Mouse (Mus musculus): Measurements from ENCODE around the gene Grhpr.
A peak's percentile ranks its signal among the peaks of the same experiment; 100 is the strongest.
"Not testable (repeated sequence)": the region's sequence is repeated elsewhere in the genome, so short reads cannot be mapped to it uniquely, and the experiment has no call there.

The Grhpr gene

DNA sequence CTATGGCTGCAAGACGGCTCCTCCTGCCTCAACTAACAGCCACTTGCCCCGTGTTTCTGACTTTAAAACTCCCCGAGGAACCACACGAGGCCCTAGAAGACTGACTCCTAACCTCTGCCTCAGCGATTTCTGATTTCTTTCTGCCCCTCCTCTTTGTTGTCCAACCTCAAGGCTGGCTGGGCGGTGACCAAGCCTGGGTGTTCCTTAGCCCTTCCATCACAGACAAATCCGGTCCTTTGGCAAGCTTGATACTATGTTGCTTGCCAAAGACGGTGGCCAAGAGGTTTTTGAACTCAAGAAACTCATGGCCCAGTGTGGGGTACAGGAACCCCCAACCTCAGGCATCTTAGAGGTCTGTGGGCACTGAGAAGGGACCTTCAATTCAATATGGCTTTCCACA lies 6.9 kb upstream of the Grhpr start:
- no peak for DNase-seq (ENCODE audit: low spot score)

- DNase-seq (ENCODE audit: low spot score), result no peak
These were observed 5.1 kb upstream of the Grhpr start for GRCm38 (mm10) chr4:44976026-44976615.

DNA sequence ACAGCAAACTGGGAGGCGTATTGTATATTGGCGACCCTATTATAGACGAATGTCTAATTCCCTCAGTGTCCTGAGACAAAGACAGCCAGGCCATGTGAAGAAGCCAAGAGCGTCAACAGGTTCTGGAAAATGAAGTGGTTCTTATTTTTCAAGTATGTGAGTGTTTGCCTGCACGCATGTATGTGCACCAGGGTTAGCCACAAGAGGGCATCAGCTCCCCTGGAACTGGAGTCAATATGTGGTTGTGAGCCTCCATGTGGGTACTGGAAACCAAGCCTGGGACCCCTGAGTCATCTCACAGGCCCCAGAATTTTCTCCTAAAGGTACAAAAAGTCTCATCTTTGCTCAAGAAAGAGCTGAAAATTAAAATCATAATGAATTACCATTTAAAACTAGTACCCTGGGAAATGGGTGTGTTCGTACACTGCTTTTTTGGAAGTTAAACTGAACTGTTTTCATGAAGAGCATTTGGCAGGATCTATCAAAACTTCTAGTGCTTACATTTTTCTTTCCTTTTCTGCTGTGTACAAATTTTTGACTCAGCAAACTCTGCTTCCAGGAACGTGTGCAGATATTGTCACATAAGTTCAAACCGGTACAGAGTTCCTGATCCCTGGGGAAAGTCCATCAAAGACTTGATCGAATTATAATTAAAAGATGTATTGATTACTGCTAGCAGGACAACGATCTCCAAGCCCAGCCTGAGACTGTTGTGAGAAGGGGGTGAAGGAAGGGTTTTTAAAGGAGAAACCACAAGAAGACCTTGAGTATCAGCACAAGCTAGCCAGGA lies 4.1 kb upstream of the Grhpr start:
- no peak for DNase-seq (ENCODE audit: low spot score)

GRCm38 (mm10) chr4:44978175-44978574 lies 3.0 kb upstream of the Grhpr start:
- no peak for DNase-seq (ENCODE audit: low spot score)

DNA sequence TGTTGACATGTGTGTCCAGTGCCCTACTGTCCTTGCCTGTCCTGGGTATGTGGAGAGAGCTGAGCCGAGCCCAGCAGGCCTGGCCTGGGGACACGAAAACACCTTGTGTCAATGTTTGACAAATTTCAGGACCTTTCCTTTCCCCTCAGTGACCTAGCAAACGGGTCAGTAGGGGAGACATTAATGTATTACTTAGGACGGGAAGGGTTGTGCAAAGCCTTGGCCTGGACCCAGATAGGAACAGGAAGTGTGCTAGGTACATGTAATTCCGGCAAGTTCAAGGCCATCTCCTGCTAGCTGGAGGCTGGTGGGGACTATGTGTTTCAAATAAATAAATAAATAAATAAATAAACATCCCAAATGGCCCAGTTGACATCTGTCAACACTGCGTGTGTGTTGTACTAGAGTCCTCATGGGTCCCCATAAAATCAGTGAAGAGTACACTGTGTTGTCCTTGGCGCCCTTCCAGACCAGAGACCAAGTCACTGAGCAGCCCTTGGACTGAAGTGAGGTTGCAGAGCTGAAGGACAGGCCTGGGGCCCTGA lies 1.3 kb upstream of the Grhpr start:
- DNase-seq (ENCODE audit: low spot score), result no peak

GRCm38 (mm10) chr4:44981974-44982287 lies 736 bp downstream of the Grhpr start:
- DNase-seq (ENCODE audit: low spot score), result no peak

GRCm38 (mm10) chr4:44982440-44983130 lies 1.4 kb downstream of the Grhpr start:
- no peak for DNase-seq (ENCODE audit: low spot score)

GRCm38 (mm10) chr4:44983131-44983740 lies 2.0 kb downstream of the Grhpr start:
- DNase-seq (ENCODE audit: low spot score), result no peak

GRCm38 (mm10) chr4:44990560-44990959 lies 9.4 kb downstream of the Grhpr start:
- no peak for DNase-seq (ENCODE audit: low spot score)

- DNase-seq (ENCODE audit: low spot score), result not testable (repeated sequence)
These were observed 11.1 kb downstream of the Grhpr start for GRCm38 (mm10) chr4:44992330-44992729.

GRCm38 (mm10) chr4:44993179-44993578 lies 12.0 kb downstream of the Grhpr start:
- DNase-seq (ENCODE audit: low spot score), result not testable (repeated sequence)

- no peak for DNase-seq (ENCODE audit: low spot score)
These were observed 12.7 kb downstream of the Grhpr start for GRCm38 (mm10) chr4:44993847-44994246.

GRCm38 (mm10) chr4:44994776-44995175 lies 13.6 kb downstream of the Grhpr start:
- DNase-seq (ENCODE audit: low spot score), result no peak

DNA sequence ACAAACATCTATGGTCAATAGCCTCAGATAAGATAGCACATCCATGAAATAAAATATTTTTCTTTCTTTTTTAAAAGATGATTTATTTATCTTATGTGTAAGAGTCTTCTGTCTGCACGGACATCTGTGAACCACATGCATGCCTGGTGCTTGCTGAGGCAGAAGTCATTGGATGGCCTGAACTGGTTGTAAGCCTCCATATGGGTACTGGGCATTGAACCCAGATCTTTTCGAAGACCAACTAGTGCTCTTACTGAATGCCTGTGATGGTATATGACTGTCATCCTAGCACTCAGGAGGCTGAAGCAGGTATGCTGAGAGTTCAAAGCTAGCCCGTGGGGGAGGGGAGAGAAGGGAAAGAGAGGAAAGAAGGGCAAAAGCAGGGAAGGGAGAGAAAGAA lies 16.9 kb downstream of the Grhpr start:
- DNase-seq (ENCODE audit: low spot score), result no peak

DNA sequence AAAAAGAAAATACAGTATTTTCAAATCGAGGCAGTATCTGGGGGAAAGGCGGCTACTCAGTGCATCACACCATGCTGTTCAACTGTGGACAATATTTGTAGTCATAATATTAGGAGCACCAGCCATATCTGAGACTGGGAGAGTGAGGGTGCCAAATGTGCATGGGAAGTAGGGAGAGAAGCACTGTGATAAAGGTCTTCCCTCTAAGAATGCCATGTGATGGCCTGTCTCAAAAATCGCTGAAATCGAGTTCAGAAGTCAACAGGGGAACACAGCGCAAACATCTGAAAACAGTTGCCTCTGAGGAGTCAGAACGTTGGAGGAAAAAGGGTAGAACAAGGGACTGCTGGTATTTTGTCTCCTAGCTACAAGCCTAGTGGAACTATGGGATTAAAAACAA lies 18.8 kb downstream of the Grhpr start:
- no peak for DNase-seq (ENCODE audit: low spot score)

GRCm38 (mm10) chr4:45005452-45005851 lies 24.3 kb downstream of the Grhpr start:
- peak; percentile 35 for DNase-seq (ENCODE audit: low spot score)

DNA sequence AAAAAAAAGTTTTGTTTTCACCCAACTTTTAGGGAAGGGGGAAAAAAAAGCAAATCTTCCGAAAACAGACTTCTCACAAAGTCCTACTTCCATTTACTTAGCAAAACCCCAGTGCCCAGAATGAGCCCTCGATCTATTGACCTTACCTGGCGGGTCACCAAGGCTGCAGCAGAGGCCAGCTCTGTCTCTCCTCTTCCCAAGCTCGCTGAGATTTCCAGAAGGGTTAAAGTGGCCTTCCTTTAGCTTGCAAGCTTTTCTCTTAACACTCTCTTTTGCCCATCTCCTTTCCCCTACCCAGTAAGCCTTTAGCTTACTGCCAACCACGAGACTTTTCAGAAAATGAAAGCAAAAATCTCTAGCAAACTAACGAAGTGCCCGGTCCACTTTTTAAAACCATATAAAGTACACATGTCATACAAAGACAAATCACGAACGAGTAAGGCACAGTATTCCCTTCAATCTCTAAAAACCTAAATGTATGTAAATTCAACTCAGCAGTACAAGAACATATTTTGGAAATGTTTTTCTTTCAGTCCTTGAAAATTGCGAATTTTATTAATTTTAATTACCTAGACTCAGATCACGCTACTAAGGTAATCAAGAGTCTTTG lies 29.7 kb downstream of the Grhpr start:
- peak; percentile 20 for DNase-seq (ENCODE audit: low spot score)

GRCm38 (mm10) chr4:45011581-45012104 lies 30.4 kb downstream of the Grhpr start:
- peak; percentile 67 for DNase-seq (ENCODE audit: low spot score)

GRCm38 (mm10) chr4:45012105-45012975 lies 31.1 kb downstream of the Grhpr start, which contains the start of gene Zbtb5:
Gene Zbtb5, minus strand, starts transcription at chr4:45012412.
- DNase-seq (ENCODE audit: low spot score), result peak; percentile 90

- no peak for DNase-seq (ENCODE audit: low spot score)
These were observed 31.8 kb downstream of the Grhpr start for GRCm38 (mm10) chr4:45013031-45013431.

DNA sequence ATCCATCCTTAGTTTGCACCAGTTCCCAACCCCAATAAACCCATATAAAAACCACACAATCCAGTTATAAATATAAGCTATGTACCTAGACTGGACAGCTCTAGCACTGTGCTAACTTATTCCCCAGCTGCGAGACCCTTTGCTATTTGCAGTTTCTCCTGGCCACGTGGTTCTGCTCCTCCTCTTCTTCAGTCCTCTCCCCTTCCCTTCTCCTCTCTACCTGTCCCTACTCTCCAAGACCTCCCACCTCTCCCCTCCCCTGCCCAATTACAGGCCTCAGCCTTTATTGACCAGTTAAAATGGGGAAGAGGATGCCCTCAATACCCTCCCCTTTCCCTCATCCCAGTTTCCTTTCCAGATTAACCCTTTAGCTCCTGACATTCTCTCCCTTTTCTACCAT lies 32.3 kb downstream of the Grhpr start:
- DNase-seq (ENCODE audit: low spot score), result no peak
